Mouse (Mus musculus) liver, embryonic 14.5 days (tissue): ENCODE measurements at regions not wholly inside any gene's neighbourhood (a gene's known extent, or its start where the extent isn't known, plus 50 kb on each side); places are given as distances from the start of the nearest gene placed in this dataset.
A peak's percentile ranks its signal among the peaks of the same experiment; 100 is the strongest.

ENCODE experiments used
- ATAC-seq: fragments of 200-750 bp; cut with Nextera tagmentation; 2 replicates; pipeline ENCODE4 v1.8.0; 2017; ENCODE audit warnings: moderate number of reproducible peaks, mild to moderate bottlenecking, moderate library complexity; ENCODE audit not compliant: insufficient read depth
- DNase-seq, 3 experiments: peaks; one replicate each; pipeline ENCODE4 v3.0.0-alpha.2; 2012 to 2013; ENCODE audit warnings: low read depth in 3 of 3, low spot score in 3 of 3
- H3K27ac ChIP-seq: fragments of 300-500 bp; sonication (generic); 2 replicates; pipeline ENCODE4 v1.5.1; 2014; ENCODE audit warnings: moderate library complexity, mild to moderate bottlenecking, control low read depth, inconsistent platforms
- H3K27me3 ChIP-seq: fragments of 300-500 bp; sonication (generic); 2 replicates; pipeline ENCODE4 v1.6.1; 2014; ENCODE audit warnings: mild to moderate bottlenecking, low read length, moderate library complexity; ENCODE audit not compliant: control insufficient read depth, insufficient read depth
- H3K36me3 ChIP-seq: fragments of 300-500 bp; sonication (generic); replicated peaks from 2 replicates; pipeline ENCODE4 v1.6.1; 2014; ENCODE audit warnings: low read depth; ENCODE audit not compliant: control insufficient read depth, insufficient read depth
- H3K4me1 ChIP-seq, 2 experiments: fragments of 200-500 bp in 1 of 2; fragments of 300-500 bp in 1 of 2; sonication (generic) in 1 of 2; replicated peaks; 2 replicates each; pipeline ENCODE4 v1.6.1; 2012 to 2014; ENCODE audit warnings: antibody characterized with exemption in 1 of 2, inconsistent platforms in 1 of 2, low read length in 1 of 2; ENCODE audit not compliant: control insufficient read depth in 2 of 2, insufficient read depth in 2 of 2
- H3K4me2 ChIP-seq: fragments of 300-500 bp; sonication (generic); 2 replicates; pipeline ENCODE4 v1.6.1; 2014; ENCODE audit warnings: low read depth, mild to moderate bottlenecking, control low read depth, moderate library complexity
- H3K4me3 ChIP-seq, 2 experiments: fragments of 200-500 bp in 1 of 2; fragments of 300-500 bp in 1 of 2; sonication (generic) in 1 of 2; 2 replicates each; pipeline ENCODE4 v1.5.1; 2012 to 2014; ENCODE audit warnings: low read depth in 2 of 2, low read length in 2 of 2, mild to moderate bottlenecking in 2 of 2, control low read depth in 1 of 2, inconsistent platforms in 1 of 2, moderate library complexity in 1 of 2; ENCODE audit not compliant: insufficient read depth in 1 of 2
- H3K9ac ChIP-seq: fragments of 300-500 bp; sonication (generic); replicated peaks from 2 replicates; pipeline ENCODE4 v1.6.1; 2014; ENCODE audit warnings: mild to moderate bottlenecking, control low read depth, moderate library complexity
- H3K9me3 ChIP-seq: fragments of 300-500 bp; sonication (generic); 2 replicates; pipeline ENCODE4 v1.6.1; 2016; ENCODE audit warnings: low read length, mixed read lengths; ENCODE audit not compliant: control insufficient read depth
- CTCF ChIP-seq: IDR thresholded peaks from 2 replicates; pipeline ENCODE4 v1.5.1; 2016; ENCODE audit warnings: antibody characterized with exemption, low read depth, control low read depth
- EP300 ChIP-seq: IDR thresholded peaks from 2 replicates; pipeline ENCODE4 v1.6.1; 2016; ENCODE audit warnings: antibody characterized with exemption, low read depth
- WGBS: fragments of 180-500 bp; shearing (Covaris S2); extraction: QIAGEN DNeasy Blood & Tissue Kit; methylation state at CpG from one replicate; pipeline ENCODE4 v1.1.7; 2014; ENCODE audit not compliant: insufficient replicate concordance; 5-methylcytosine and 5-hydroxymethylcytosine counted together

DNA sequence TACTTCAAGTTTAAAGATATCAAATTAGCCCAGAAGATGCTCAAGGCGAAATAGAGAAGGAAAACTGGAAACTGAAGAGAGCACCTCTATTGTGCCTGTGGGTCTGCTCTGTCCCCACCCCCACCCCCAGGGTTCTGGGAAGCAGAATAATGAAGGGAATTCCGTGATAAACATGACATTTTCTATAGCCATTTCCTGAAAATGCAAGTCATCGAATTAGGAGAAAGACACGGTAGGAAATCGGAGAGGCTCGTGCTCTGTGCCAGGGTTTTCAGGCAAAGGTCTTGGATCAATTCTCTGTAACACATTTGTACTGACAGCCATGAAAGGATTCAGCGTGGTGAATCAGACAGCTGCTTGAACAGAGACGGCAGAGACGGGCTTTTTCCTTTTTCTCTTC lies 152.7 kb downstream of the Phlda1 start:
- Histone ChIP-seq H3K4me3 (no peak overlapping the region), H3K9ac (no peak overlapping the region), H3K4me2 (no peak overlapping the region), H3K27me3 (no peaks in the 10 kb centered on the region), H3K9me3 (no peaks in the 10 kb centered on the region), H3K27ac (no peak overlapping the region), H3K36me3 (no peaks in the 10 kb centered on the region), H3K4me1 (no peaks in the 10 kb centered on the region)
- ATAC-seq: no peak
- 62% methylated on average over 9 of the region's 9 CpGs for WGBS
- TF ChIP-seq CTCF: no peak
- no peak for TF ChIP-seq EP300
- no peak for DNase-seq

DNA sequence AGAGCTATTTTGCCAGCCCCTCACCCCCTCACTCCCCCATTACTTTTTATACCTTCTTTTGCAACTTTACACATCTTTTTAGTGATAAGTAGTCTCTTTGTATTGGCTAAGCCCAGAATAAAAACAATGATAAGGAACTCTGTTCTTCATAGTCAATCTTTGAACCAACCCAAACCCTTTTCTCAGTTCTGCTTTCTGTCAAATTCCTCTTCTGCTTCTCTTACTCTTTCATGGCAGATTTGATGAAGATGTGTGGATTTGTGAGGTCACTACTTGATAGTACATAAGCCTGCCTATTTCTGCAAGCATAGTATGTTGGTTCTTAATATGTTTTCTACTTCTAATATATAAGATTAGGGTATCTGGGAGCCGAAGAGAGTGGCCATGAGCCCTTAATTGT lies 156.6 kb downstream of the Phlda1 start:
- Histone ChIP-seq H3K4me1 (no peaks in the 10 kb centered on the region), H3K27ac (no peak overlapping the region), H3K9ac (no peak overlapping the region), H3K36me3 (no peaks in the 10 kb centered on the region), H3K9me3 (no peaks in the 10 kb centered on the region), H3K4me3 (no peak overlapping the region), H3K27me3 (no peaks in the 10 kb centered on the region), H3K4me2 (no peak overlapping the region)
- DNase-seq (no peak), ATAC-seq (no peak)
- TF ChIP-seq EP300: no peak
- no peak for TF ChIP-seq CTCF
- 34% methylated on average over 1 of the region's 1 CpGs for WGBS

DNA sequence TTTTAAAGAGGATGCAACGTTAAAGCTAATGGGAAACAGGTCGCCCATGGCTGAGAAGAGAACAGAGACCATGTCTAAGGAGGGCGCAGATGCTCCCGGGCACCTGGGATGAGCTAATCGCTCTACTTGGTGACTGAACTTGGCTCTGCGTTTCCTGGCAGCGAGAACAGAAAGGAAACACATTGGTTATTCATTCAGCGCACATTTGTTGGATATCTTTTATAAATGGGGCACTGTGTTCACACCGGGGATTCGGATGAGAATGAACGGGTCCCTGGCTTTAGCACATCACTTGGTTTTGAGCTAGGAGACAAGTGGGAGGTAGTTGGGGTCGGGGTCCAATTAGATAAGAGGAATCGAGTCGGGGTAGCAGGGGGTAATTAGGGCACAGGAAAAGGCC lies 159.7 kb downstream of the Phlda1 start:
- Histone ChIP-seq H3K9me3 (no peaks in the 10 kb centered on the region), H3K27me3 (no peaks in the 10 kb centered on the region), H3K4me3 (no peak overlapping the region), H3K9ac (no peak overlapping the region), H3K4me2 (no peak overlapping the region), H3K4me1 (peaks cover 3 to 10% of the 10 kb centered on the region in 2 experiments; a peak in 2 of 4 replicates), H3K27ac (no peak overlapping the region), H3K36me3 (no peaks in the 10 kb centered on the region)
- no peak for ATAC-seq
- WGBS: 69% methylated on average over 14 of the region's 14 CpGs
- TF ChIP-seq EP300 (no peak), CTCF (no peak)
- no peak for DNase-seq

DNA sequence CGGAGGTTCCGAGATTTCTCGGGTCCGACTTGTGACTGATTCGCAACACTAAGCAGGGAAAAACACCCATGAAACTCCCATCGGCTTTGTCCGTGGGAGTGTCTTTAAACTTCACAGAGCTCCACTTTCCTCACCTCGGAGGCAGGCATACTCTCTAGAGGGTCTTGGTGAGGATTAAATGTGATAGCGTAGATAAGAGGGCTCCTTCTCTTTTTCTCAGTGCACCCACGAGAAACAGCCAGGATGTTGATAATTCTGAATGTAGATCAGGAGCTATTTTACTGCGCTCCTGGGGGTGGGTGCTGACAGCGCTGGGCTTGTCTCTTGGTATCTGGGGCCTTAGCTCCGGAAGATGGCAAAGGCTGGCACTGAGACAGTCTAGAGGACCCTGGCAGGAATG lies 160.9 kb downstream of the Phlda1 start:
- DNase-seq (no peak), ATAC-seq (no peak)
- H3K27ac ChIP-seq: no peak overlapping the region
- H3K9me3 ChIP-seq: no peaks in the 10 kb centered on the region
- WGBS: 59% methylated on average over 13 of the region's 13 CpGs
- H3K9ac ChIP-seq: no peak overlapping the region
- H3K4me3 ChIP-seq: no peak overlapping the region
- H3K4me2 ChIP-seq: no peak overlapping the region
- H3K4me1 ChIP-seq: peaks cover 3 to 10% of the 10 kb centered on the region in 2 experiments; a peak in 2 of 4 replicates
- no peaks in the 10 kb centered on the region for H3K27me3 ChIP-seq
- H3K36me3 ChIP-seq: no peaks in the 10 kb centered on the region
- TF ChIP-seq EP300 (no peak), CTCF (no peak)

DNA sequence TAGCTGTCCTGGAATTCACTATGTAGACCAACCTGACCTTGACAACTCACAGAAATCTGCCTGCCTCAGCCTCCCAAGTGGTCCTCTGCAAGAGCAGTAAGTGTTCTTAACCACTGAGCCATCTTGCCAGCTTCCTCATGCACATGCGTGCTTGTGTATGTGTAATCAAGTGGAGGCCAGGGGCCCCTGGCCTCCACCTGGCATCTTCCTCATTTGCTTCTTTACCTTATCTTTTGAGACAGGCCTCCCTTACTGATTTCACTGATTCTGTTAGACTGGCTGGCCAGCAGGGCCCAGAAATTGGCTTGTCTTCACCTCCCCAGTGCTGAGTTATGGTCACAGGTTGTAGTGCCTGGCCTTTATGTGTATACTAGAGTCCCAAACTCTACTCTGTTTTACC lies 162.6 kb downstream of the Phlda1 start:
- peak; percentile 72 for ATAC-seq
- peak in 2 of 3 experiments; percentile 14 to 24 for DNase-seq
- Histone ChIP-seq H3K36me3 (no peaks in the 10 kb centered on the region), H3K27ac (no peak overlapping the region), H3K27me3 (no peaks in the 10 kb centered on the region), H3K4me2 (no peak overlapping the region), H3K9me3 (no peaks in the 10 kb centered on the region), H3K4me1 (peaks cover 3 to 18% of the 10 kb centered on the region in 2 experiments; a peak in 3 of 4 replicates), H3K4me3 (no peak overlapping the region), H3K9ac (no peak overlapping the region)
- TF ChIP-seq EP300 (peak; percentile 48), CTCF (no peak)
- WGBS: 18% methylated on average over 1 of the region's 1 CpGs
